Mouse (Mus musculus): ENCODE results near the gene Psma3. TPM values are rescaled to one million over a fixed set of nuclear protein-coding genes. Genes with fewer than 3 reads are reported as not detected.

The Psma3 gene
- polyA plus RNA-seq, 1 experiment: 16.5 TPM

DNA sequence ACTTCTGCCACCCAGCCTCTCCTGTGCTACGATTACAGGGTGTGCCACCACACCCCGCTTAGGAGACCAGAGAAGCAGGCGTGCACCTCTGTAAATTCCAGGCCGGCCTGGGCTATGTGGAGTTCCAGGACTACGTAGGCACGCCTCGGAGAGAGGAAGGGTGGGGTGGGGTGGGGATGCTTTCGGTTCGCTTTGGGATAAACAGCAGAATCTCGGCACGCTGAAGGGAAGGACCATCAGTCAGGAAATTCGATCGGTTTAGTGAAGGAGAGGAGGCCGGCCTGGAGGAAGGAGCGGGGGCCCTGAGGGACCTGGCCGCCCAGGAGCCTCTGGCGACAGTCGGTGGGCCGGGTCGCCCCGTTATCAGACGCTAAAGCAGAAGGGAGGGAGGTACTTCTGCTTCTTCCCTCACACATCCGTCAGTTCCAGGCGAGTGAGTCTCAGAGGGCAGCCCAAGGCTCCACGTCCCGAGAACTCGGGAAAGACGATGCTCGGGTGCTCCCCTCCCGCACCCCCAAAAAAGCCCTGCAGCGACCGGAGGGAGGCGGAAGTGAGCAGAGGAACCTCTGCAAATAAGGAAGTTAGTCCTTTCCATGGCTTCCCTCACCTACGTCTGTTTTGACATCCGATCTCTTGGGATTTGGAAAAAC is 6.2 kb upstream of the Psma3 start:
- Histone ChIP-seq H3K4me1 (peaks cover 12% of the 10 kb centered on the region), H3K36me3 (replicated peaks; ENCODE audit: low read length) (peaks cover 15% of the 10 kb centered on the region)
- TF ChIP-seq GATA1 (IDR thresholded peaks at IDR 0.05; ENCODE audit: borderline replicate concordance, low read length) (no peak), FLI1 (IDR thresholded peaks at IDR 0.05; ENCODE audit: low read length) (no peak)

DNA sequence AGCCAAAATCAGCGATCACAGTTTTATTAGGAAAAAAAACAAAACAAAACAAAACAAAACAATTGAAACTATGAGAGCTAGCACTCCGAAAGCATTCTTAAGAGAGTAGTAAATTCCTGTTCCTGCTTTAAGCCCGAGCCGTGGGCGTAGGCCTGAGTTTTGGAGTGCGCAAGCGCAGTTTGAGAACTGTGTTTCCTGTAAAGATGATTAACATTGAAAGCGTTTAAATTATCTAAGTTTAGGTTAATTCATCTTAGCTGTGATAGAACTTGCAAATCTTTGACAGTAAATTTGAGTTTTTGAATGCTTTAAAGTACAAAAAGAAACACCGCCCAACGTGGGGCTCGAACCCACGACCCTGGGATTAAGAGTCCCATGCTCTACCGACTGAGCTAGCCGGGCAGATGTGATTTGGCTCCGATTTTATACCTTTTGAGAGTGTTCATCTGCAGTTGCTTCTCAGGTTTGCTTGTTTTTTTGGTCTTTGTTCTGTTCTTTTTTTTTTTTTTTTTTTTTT is 5.6 kb upstream of the Psma3 start:
- Histone ChIP-seq H3K27me3 (replicated peaks) (no peaks in the 10 kb centered on the region), H3K4me3 (replicated peaks) (peak overlapping the region; percentile 97), H3K36me3 (replicated peaks; ENCODE audit: low read length) (peaks cover 10% of the 10 kb centered on the region), H3K9me3 (no peaks in the 10 kb centered on the region), H3K4me1 (peaks cover 16% of the 10 kb centered on the region)
- no peak for TF ChIP-seq FLI1 (IDR thresholded peaks at IDR 0.05; ENCODE audit: low read length)
- TF ChIP-seq GATA1 (IDR thresholded peaks at IDR 0.05; ENCODE audit: borderline replicate concordance, low read length): no peak

More for the DNA sequence above, 6.2 kb upstream of the Psma3 start:
- H3K4me3 ChIP-seq (replicated peaks): peak overlapping the region; percentile 97
- H3K27me3 ChIP-seq (replicated peaks): no peaks in the 10 kb centered on the region
- H3K9me3 ChIP-seq: no peaks in the 10 kb centered on the region

DNA sequence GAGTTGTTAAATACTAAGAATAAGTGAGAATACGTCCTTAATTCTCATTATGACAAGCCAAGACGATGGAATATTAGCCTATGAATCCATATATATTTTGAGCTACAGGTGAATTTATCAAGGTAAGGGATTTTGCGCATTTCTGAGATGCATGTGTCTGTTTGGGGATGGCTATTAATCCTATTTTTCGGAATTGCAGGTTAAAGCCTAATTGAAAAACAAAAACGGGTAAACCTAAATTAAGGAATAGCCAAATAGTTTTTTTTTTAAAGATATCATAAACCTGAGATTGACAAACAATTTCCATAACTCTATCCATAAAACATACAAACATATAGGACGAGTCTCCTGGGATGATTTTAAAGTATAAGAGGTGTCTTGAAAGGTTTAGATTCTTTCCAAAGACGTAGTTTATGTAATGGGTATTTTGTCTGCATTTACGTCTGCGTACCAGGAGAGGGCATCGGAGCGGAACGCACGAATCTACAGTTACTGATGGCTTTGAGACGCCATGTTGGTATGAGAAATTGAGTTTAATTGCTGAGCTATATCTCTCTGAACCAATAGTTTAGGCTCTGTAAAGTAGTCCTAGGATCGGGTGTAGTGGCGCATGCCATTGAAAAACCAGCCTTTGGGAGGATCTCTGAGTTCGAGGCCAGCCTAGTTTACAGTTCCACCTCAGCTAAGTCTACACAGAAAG is 4.8 kb upstream of the Psma3 start:
- peak overlapping the region; percentile 97 for H3K4me3 ChIP-seq (replicated peaks)
- no peaks in the 10 kb centered on the region for H3K27me3 ChIP-seq (replicated peaks)
- peaks cover 2% of the 10 kb centered on the region for H3K36me3 ChIP-seq (replicated peaks; ENCODE audit: low read length)
- TF ChIP-seq FLI1 (IDR thresholded peaks at IDR 0.05; ENCODE audit: low read length) (no peak), GATA1 (IDR thresholded peaks at IDR 0.05; ENCODE audit: borderline replicate concordance, low read length) (no peak)
- peaks cover 19% of the 10 kb centered on the region for H3K4me1 ChIP-seq
- no peaks in the 10 kb centered on the region for H3K9me3 ChIP-seq

DNA sequence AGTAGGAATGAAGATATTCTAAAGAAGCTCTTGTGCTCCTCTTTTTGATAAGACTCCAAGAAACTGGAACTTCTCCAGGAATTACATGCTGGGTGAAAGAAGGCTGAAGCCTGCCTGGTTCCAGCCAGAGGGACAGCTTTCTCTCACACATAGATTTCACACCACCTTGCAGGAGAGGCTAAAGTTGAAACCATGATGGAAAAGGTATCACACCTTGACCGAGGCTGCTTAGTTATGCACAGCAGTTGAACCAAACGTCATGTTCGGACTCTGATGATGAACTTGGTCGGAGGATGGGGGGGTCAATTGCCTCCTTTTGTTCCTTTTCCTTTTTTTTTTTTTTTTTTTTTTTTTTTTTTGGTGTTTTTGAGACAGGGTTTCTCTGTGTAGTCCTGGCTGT is 590 bp upstream of the Psma3 start:
- Histone ChIP-seq H3K9me3 (no peaks in the 10 kb centered on the region), H3K27me3 (replicated peaks) (no peaks in the 10 kb centered on the region), H3K4me3 (replicated peaks) (peak overlapping the region; percentile 90), H3K36me3 (replicated peaks; ENCODE audit: low read length) (peaks cover 11% of the 10 kb centered on the region), H3K4me1 (peaks cover 18% of the 10 kb centered on the region)
- TF ChIP-seq GATA1 (IDR thresholded peaks at IDR 0.05; ENCODE audit: borderline replicate concordance, low read length) (no peak), FLI1 (IDR thresholded peaks at IDR 0.05; ENCODE audit: low read length) (no peak)

DNA sequence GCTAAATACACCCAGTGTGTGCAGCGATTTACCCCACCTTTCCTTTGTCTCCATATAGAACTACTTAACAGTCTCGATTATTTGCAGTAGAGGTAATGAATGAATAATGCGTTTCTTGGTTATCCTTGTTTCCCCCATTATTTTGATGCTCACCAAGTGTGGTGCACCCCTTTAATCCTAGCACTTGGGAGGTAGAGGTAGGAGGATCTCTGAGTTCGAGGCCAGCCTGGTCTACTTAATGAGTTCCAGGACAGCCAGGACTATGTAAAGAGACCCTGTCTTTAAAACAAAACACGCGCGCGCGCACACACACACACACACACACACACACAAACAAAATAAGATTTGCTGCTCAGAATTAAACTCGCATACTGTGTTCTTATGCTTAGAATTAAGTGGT is 985 bp downstream of the Psma3 start:
- peaks cover 18% of the 10 kb centered on the region for H3K4me1 ChIP-seq
- no peaks in the 10 kb centered on the region for H3K9me3 ChIP-seq
- no peaks in the 10 kb centered on the region for H3K27me3 ChIP-seq (replicated peaks)
- H3K4me3 ChIP-seq (replicated peaks): peak overlapping the region; percentile 96
- TF ChIP-seq GATA1 (IDR thresholded peaks at IDR 0.05; ENCODE audit: borderline replicate concordance, low read length): no peak
- no peak for TF ChIP-seq FLI1 (IDR thresholded peaks at IDR 0.05; ENCODE audit: low read length)
- peaks cover 26% of the 10 kb centered on the region for H3K36me3 ChIP-seq (replicated peaks; ENCODE audit: low read length)

DNA sequence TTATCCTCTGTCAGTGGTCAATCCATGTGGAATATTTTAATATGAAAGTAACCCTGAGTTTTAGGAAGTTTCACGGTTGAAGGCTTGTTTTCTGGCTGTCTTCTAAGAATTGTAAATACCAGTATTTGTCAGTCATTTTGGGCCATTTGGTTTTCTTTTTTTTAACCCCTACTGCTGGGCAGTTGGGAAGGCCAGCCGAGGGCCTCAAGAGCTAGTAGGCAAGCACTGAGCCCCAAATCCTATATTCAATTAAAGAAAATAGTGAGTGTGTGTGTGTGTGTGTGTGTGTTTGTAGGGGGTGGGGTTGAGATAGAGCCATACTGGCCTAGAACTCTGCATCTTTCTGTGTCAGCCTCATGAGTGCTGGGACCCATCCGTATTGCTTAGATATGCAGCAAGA is 1.5 kb downstream of the Psma3 start:
- Histone ChIP-seq H3K27me3 (replicated peaks) (no peaks in the 10 kb centered on the region), H3K4me1 (peaks cover 18% of the 10 kb centered on the region), H3K36me3 (replicated peaks; ENCODE audit: low read length) (peaks cover 30% of the 10 kb centered on the region), H3K9me3 (no peaks in the 10 kb centered on the region), H3K4me3 (replicated peaks) (peak overlapping the region; percentile 96)
- no peak for TF ChIP-seq GATA1 (IDR thresholded peaks at IDR 0.05; ENCODE audit: borderline replicate concordance, low read length)
- no peak for TF ChIP-seq FLI1 (IDR thresholded peaks at IDR 0.05; ENCODE audit: low read length)

DNA sequence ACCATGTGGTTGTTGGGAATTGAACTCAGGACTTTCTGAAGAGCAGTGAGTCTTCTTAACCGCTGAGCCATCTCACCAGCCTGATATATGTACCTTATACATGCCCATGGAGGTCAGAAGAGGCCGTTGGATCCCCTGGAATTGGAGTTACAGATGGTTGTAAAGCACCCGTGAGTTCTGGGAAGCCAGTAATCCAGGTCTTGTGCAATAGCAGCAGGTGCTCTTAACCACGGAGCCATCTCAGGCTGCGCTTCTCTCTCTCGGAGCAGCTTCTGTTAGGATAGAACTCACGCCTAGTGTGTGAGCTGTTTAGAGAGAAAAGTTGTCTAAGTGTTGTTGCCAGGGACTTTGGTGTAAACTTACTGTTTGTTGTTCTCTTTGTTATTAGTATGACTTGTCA is 3.9 kb downstream of the Psma3 start:
- TF ChIP-seq FLI1 (IDR thresholded peaks at IDR 0.05; ENCODE audit: low read length) (no peak), GATA1 (IDR thresholded peaks at IDR 0.05; ENCODE audit: borderline replicate concordance, low read length) (no peak)
- Histone ChIP-seq H3K27me3 (replicated peaks) (no peaks in the 10 kb centered on the region), H3K36me3 (replicated peaks; ENCODE audit: low read length) (peaks cover 52% of the 10 kb centered on the region), H3K4me1 (peaks cover 22% of the 10 kb centered on the region), H3K9me3 (no peaks in the 10 kb centered on the region), H3K4me3 (replicated peaks) (no peak overlapping the region)

DNA sequence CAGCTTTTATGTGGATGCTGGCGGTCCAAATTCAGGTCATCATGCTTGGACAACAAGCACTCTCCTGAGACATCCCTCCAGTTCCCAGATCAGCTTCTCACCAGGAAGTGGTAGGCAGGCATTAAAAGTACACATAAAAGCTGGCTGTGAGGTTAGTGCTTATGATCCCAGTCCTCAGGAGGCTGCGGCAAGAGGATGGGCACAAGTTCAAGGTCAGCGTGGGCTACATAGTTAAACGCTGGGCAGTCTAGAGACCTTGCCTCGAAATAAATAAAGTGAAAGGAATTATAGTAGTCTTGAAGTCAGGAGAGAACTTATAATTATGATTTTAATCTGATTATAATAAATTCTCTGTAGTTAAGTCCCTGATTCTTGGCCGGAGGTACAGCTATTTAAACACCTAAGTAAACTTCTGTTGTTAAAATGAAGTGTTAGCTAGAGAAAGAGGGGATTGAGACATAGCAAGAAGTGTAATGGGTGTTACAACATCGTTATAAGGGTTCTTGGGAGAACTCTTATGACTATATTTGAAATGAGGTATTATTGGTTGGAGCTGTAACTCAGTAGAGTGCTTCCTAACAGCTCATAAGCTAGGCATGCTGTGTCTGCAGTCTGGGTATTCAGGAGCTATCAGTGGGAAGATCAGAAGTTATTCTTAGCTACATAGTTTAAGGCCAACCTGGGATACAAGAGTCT is 10.6 kb downstream of the Psma3 start:
- Histone ChIP-seq H3K36me3 (replicated peaks; ENCODE audit: low read length) (peaks cover 94% of the 10 kb centered on the region), H3K4me1 (peaks cover 7% of the 10 kb centered on the region; the same call in 1 of the 2 replicates), H3K4me3 (replicated peaks) (no peak overlapping the region), H3K27me3 (replicated peaks) (no peaks in the 10 kb centered on the region), H3K9me3 (no peaks in the 10 kb centered on the region)
- no peak for TF ChIP-seq FLI1 (IDR thresholded peaks at IDR 0.05; ENCODE audit: low read length)
- no peak for TF ChIP-seq GATA1 (IDR thresholded peaks at IDR 0.05; ENCODE audit: borderline replicate concordance, low read length)

DNA sequence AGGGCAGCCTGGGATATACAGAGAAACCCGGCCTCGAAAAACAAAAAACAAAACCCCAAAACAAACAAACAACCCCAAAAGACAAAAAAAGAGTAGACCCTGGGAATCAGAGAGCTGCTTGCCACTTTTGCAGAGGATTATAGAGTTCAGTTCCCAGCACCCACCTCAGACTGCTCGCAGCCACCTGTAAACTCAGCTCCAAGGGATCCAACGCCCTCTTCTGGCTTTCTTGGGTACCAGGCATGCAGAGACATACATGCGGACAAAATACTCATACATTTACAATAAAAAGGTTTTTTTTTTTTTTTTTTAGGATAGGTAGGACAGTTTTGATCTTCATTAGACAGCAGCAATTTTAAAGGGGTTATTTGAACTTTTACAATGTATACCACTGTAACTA is 22.8 kb downstream of the Psma3 start:
- peaks cover 42% of the 10 kb centered on the region for H3K4me1 ChIP-seq
- no peaks in the 10 kb centered on the region for H3K9me3 ChIP-seq
- no peaks in the 10 kb centered on the region for H3K27me3 ChIP-seq (replicated peaks)
- no peak overlapping the region for H3K4me3 ChIP-seq (replicated peaks)
- peaks cover 67% of the 10 kb centered on the region for H3K36me3 ChIP-seq (replicated peaks; ENCODE audit: low read length)
- TF ChIP-seq GATA1 (IDR thresholded peaks at IDR 0.05; ENCODE audit: borderline replicate concordance, low read length) (no peak), FLI1 (IDR thresholded peaks at IDR 0.05; ENCODE audit: low read length) (no peak)
